Mouse (Mus musculus) limb, embryonic 15.5 days (tissue): ENCODE results near the gene Cped1. TPM values are rescaled to one million over a fixed set of nuclear protein-coding genes. Genes with fewer than 3 reads are reported as not detected.
"Not testable (repeated sequence)": the region's sequence is repeated elsewhere in the genome, so short reads cannot be mapped to it uniquely, and the experiment has no call there.

Experiments used
- ATAC-seq: fragments of 200-750 bp; cut with Nextera tagmentation; 2 replicates; pipeline ENCODE4 v1.8.0; 2017; ENCODE audit warnings: low read depth, moderate TSS enrichment; ENCODE audit not compliant: insufficient number of reproducible peaks, low FRiP score, low TSS enrichment
- H3K27ac ChIP-seq: fragments of 300-500 bp; sonication (generic); 2 replicates; pipeline ENCODE4 v1.5.1; 2015; ENCODE audit warnings: moderate library complexity, mild to moderate bottlenecking, inconsistent platforms
- H3K27me3 ChIP-seq: fragments of 300-500 bp; sonication (generic); 2 replicates; pipeline ENCODE4 v1.6.1; 2015; ENCODE audit warnings: inconsistent platforms
- H3K36me3 ChIP-seq: fragments of 300-500 bp; sonication (generic); 2 replicates; pipeline ENCODE4 v1.6.1; 2015; ENCODE audit warnings: inconsistent platforms
- H3K4me1 ChIP-seq: fragments of 300-500 bp; sonication (generic); 2 replicates; pipeline ENCODE4 v1.6.1; 2015; ENCODE audit warnings: inconsistent platforms
- H3K4me2 ChIP-seq: fragments of 300-500 bp; sonication (generic); 2 replicates; pipeline ENCODE4 v1.6.1; 2015; ENCODE audit warnings: mild to moderate bottlenecking, inconsistent platforms
- H3K4me3 ChIP-seq: fragments of 300-500 bp; sonication (generic); 2 replicates; pipeline ENCODE4 v1.5.1; 2015; ENCODE audit warnings: mild to moderate bottlenecking, inconsistent platforms
- H3K9ac ChIP-seq: fragments of 300-500 bp; sonication (generic); 2 replicates; pipeline ENCODE4 v1.6.1; 2015; ENCODE audit warnings: inconsistent platforms
- H3K9me3 ChIP-seq: fragments of 300-500 bp; sonication (generic); 2 replicates; pipeline ENCODE4 v1.6.1; 2016; ENCODE audit warnings: inconsistent platforms
- WGBS: fragments of 180-500 bp; shearing (Covaris S2); methylation state at CpG from one replicate; pipeline ENCODE4 v1.1.7; 2015; 5-methylcytosine and 5-hydroxymethylcytosine counted together
- polyA plus RNA-seq: library from polyadenylated mRNA; unstranded; fragments of >200 nt; fragmentation: Nextera tagmentation; extraction: Ambion mirVana; gene quantifications from 2 replicates; pipeline ENCODE4 v1.2.1, GENCODE M21; 2015

Gene Cped1
- polyA plus RNA-seq, 1 experiment from 2014 or later: 43.1 TPM

DNA sequence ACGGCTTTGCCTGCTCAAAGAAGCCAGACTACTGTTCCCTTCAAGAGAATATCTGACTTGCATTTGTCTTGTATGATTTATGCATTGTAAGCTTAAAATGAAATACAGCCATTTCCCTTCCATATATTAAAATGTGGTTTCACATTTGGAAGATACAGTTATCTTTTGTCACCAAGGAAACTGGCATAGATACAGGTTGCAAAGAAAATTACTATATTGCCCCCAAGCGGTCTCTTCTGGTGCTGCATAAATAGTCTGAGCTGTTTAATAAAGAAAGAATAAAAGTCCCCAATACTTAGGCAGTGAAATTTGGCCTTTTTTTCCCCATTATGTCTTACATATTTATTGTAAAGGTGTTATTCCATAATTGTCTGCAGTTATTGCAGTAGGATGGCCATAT lies 112.0 kb downstream of the Cped1 start:
- WGBS: 37% methylated on average over 2 of the region's 2 CpGs
- 0 out of 2 replicates have a peak, but pooled peaks cover 3% of the 10 kb centered on the region for H3K36me3 ChIP-seq

DNA sequence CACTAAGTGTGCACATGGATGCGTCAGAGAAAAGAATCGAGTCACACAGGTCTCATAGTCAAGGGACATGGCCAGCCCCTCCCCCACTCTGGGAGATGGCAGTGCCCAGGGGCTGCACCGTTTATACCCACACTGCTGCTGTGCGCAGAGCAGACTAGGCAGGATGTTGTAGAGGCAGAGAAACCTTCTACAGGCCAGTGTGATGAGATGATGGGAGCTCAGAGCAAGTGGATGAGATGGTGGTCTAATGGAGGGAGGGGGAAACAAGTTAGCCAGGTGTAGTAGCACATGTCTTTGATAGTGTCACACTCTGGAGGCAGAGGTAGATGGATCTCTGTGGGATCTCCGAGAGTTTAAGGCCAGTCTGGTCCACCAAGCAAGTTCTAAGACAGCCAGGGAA lies 114.1 kb downstream of the Cped1 start:
- no peaks in the 10 kb centered on the region for H3K36me3 ChIP-seq
- no peak overlapping the region for H3K27ac ChIP-seq
- peaks cover 3% of the 10 kb centered on the region; the same call in 1 of the 2 replicates for H3K4me1 ChIP-seq

More for the DNA sequence above, 112.0 kb downstream of the Cped1 start:
- no peak overlapping the region for H3K9ac ChIP-seq
- no peaks in the 10 kb centered on the region for H3K27me3 ChIP-seq
- H3K4me3 ChIP-seq: no peak overlapping the region
- H3K4me1 ChIP-seq: no peaks in the 10 kb centered on the region; the same call in 1 of the 2 replicates
- H3K9me3 ChIP-seq: no peaks in the 10 kb centered on the region
- ATAC-seq: no peak
- H3K4me2 ChIP-seq: no peak overlapping the region
- no peak overlapping the region for H3K27ac ChIP-seq

DNA sequence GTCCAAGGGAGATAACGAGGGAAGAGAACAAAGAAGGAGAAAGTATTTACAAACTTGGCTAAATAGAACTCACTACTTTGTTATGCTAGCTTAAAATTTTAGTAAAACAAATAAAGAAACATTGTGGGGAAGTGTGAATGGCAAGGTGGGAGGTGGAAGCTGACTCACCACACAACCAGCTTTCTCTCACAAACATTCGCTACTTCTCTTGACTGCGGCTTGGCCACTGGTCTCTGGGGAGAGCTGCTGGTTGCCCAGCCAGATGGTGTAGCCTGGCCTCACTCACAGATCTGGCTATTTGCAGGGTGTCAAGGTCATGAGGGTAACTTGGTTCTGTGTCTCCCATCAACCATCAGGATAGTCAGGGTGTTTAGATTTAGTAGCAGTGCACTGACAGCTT lies 116.2 kb downstream of the Cped1 start:
- Histone ChIP-seq H3K36me3 (no peaks in the 10 kb centered on the region), H3K27me3 (no peaks in the 10 kb centered on the region), H3K4me2 (no peak overlapping the region), H3K9ac (no peak overlapping the region), H3K9me3 (no peaks in the 10 kb centered on the region), H3K27ac (no peak overlapping the region), H3K4me3 (no peak overlapping the region), H3K4me1 (peaks cover 3% of the 10 kb centered on the region; the same call in 1 of the 2 replicates)
- 74% methylated on average over 3 of the region's 3 CpGs for WGBS
- no peak for ATAC-seq

More for the DNA sequence above, 114.1 kb downstream of the Cped1 start:
- Histone ChIP-seq H3K4me3 (no peak overlapping the region), H3K9me3 (no peaks in the 10 kb centered on the region), H3K4me2 (no peak overlapping the region), H3K27me3 (no peaks in the 10 kb centered on the region), H3K9ac (no peak overlapping the region)
- WGBS: 74% methylated on average over 5 of the region's 5 CpGs
- ATAC-seq: no peak

DNA sequence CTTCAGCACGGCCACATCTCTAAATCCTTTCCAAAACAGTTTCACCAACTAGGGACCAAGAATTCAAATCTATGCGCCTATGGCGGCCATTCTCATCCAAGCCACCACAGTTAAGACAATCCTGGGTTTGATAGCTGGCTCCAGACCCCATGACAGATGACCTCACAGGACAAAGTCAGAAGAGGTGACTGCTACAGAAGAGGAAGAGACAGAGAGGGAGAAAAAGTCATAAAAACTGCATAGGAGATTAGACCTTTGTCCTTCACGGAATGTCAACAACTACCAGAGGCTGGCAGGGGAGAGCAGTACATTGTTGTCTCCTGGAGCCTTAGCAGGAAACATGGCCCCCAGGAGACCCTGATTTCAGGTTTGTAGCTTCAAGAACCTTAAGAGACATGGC lies 117.0 kb downstream of the Cped1 start:
- 85% methylated on average over 4 of the region's 4 CpGs for WGBS

DNA sequence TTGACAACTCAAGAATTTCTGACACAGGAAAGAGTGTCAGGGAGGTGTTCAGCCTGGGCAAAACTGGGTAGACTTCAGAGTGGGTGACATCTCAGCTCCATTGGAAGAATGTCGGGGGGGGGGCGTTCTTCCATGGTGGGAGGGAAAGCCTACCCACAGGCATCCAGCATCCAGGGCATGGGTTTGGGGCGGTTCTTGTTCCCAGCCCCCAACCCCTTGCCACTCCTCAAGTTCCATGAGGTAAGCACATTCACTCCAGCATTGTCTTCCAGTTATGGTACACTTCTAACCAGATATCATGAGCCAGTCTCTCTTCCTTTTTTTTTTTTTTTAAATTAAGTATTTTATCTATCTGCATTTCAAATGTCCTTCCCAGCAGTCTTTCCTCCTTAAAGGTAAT lies 118.0 kb downstream of the Cped1 start:
- no peak overlapping the region for H3K27ac ChIP-seq
- H3K4me1 ChIP-seq: peaks cover 3% of the 10 kb centered on the region; the same call in 1 of the 2 replicates
- no peak for ATAC-seq
- no peak overlapping the region for H3K9ac ChIP-seq
- WGBS: 78% methylated on average over 3 of the region's 3 CpGs
- H3K27me3 ChIP-seq: no peaks in the 10 kb centered on the region
- no peaks in the 10 kb centered on the region for H3K36me3 ChIP-seq
- no peak overlapping the region for H3K4me2 ChIP-seq
- H3K9me3 ChIP-seq: no peaks in the 10 kb centered on the region
- H3K4me3 ChIP-seq: no peak overlapping the region

More for the DNA sequence above, 117.0 kb downstream of the Cped1 start:
- Histone ChIP-seq H3K4me3 (no peak overlapping the region), H3K4me2 (no peak overlapping the region), H3K27me3 (no peaks in the 10 kb centered on the region), H3K9me3 (no peaks in the 10 kb centered on the region), H3K36me3 (no peaks in the 10 kb centered on the region), H3K27ac (no peak overlapping the region), H3K9ac (no peak overlapping the region), H3K4me1 (peaks cover 3% of the 10 kb centered on the region; the same call in 1 of the 2 replicates)
- ATAC-seq: no peak

DNA sequence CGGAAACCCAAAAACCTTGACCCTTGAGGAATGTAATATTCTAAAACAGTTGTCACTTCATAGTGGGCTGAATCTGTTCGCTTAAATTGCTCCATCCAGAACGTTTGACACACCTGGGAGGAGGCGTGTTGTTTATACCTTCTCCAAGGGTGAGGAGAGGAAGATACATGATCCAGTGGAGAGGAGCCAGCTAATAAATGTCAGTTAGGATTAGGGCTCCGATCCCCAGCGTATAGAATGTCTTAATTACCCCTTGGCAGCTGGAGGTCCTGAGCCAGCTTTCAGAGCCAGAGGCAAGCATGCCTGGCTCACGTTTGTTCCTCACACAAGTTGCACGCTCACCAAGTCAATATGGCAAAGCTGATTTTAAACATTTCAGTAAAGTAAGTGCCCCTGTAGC lies 118.5 kb downstream of the Cped1 start:
- Histone ChIP-seq H3K36me3 (no peaks in the 10 kb centered on the region), H3K4me2 (no peak overlapping the region), H3K27ac (peak overlapping the region; percentile 33; the same call in 1 of the 2 replicates), H3K4me1 (peaks cover 3% of the 10 kb centered on the region; the same call in 1 of the 2 replicates), H3K4me3 (no peak overlapping the region), H3K9me3 (no peaks in the 10 kb centered on the region), H3K27me3 (no peaks in the 10 kb centered on the region), H3K9ac (no peak overlapping the region)
- ATAC-seq: no peak
- WGBS: 22% methylated on average over 8 of the region's 8 CpGs

DNA sequence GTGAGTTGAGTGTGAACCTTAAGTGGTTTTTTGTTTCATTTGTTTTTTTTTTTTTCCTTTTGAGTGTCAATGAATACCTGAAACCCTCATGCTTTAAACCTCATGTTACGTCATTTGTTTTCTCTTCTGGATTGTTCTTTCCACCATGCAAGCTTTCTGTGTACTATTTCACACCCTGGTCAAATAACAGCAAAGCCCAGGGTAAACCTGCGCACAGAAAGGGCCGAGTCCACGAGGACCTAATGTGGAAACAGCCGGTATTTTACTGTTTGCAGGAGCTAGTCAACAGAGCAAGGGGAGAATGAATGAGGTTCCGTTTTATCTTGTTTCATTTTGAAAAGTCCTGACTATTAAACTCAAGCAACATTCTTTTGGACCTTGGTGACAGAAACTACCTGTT lies 128.4 kb downstream of the Cped1 start:
- H3K4me1 ChIP-seq: no peaks in the 10 kb centered on the region
- ATAC-seq: no peak
- H3K4me2 ChIP-seq: no peak overlapping the region
- 80% methylated on average over 6 of the region's 6 CpGs for whole genome bisulfite sequencing
- H3K27ac ChIP-seq: no peak overlapping the region
- no peak overlapping the region for H3K9ac ChIP-seq
- H3K9me3 ChIP-seq: no peaks in the 10 kb centered on the region
- H3K36me3 ChIP-seq: no peaks in the 10 kb centered on the region
- H3K4me3 ChIP-seq: no peak overlapping the region
- H3K27me3 ChIP-seq: no peaks in the 10 kb centered on the region

DNA sequence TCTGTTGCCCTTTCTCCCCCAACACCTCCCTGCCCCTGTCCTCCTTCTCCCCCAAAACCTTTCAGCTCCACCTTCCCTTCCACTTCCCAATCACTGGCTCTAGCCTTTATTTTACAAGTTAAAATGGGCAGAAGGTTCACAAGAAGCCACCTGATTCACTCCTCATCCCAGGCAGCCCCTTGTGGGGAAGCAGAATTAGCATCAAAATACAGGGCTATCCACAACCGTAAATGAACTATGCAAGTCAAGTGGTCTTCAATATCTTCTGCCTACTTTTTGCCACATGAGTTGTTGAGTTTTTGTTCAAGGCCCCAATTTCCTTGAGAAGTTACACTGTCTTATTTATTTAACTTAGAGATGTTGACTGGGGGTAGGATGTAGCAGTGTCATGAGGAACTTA lies 131.0 kb downstream of the Cped1 start:
- no peak overlapping the region for H3K4me3 ChIP-seq
- no peaks in the 10 kb centered on the region for H3K9me3 ChIP-seq
- 83% methylated on average over 1 of the region's 1 CpGs for WGBS
- no peak overlapping the region for H3K27ac ChIP-seq
- no peak overlapping the region for H3K4me2 ChIP-seq
- no peaks in the 10 kb centered on the region for H3K4me1 ChIP-seq
- no peak overlapping the region for H3K9ac ChIP-seq
- no peak for ATAC-seq
- peaks cover 3% of the 10 kb centered on the region; the same call in 1 of the 2 replicates for H3K36me3 ChIP-seq
- H3K27me3 ChIP-seq: no peaks in the 10 kb centered on the region

DNA sequence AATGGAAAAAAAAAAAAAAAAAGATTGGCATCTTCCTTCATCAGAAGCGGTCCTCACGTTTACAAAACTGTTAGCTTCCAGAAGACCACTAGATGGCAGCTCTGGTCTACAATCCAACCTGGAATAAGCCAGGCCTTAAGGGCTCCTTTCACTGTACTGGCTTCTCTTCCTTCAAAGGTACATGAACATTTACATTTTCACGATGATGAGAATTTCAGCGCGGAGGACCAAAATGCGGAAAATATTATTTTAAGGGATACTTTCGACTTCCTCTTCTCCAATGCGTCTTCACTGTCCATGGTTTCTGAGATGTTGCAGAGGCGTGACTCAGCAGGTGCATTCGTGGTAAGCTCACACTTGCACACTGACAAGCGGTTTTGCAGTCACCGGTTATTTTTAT lies 136.4 kb downstream of the Cped1 start:
- Histone ChIP-seq H3K27ac (no peak overlapping the region), H3K27me3 (no peaks in the 10 kb centered on the region), H3K4me1 (no peaks in the 10 kb centered on the region), H3K4me3 (no peak overlapping the region), H3K4me2 (no peak overlapping the region), H3K36me3 (peaks cover 5% of the 10 kb centered on the region; the same call in 1 of the 2 replicates), H3K9me3 (no peaks in the 10 kb centered on the region), H3K9ac (no peak overlapping the region)
- no peak for ATAC-seq
- WGBS: 37% methylated on average over 12 of the region's 12 CpGs

DNA sequence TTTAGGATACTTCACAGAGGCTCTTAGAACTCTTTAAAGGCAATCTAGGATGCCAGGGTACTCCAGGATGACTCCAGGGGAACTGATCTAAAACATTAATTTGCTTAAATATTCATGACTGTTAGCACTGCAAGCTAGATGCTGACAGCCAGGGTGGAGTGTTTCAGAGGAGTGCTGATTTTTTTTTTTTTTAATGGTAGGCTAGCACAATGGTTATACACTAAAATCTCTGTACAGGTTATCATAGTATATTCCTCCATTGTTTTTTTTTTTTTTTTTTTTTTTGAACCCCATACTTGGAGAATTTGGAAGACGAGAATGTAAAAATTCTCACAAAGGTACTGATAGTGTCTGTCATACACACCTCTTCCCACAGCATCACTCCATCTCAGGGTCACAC lies 137.0 kb downstream of the Cped1 start:
- no peaks in the 10 kb centered on the region for H3K9me3 ChIP-seq
- no peak overlapping the region for H3K4me3 ChIP-seq
- peaks cover 5% of the 10 kb centered on the region; the same call in 1 of the 2 replicates for H3K36me3 ChIP-seq
- H3K9ac ChIP-seq: no peak overlapping the region
- no peak for ATAC-seq
- no peaks in the 10 kb centered on the region for H3K4me1 ChIP-seq
- 91% methylated on average over 1 of the region's 1 CpGs for WGBS
- no peak overlapping the region for H3K4me2 ChIP-seq
- no peak overlapping the region for H3K27ac ChIP-seq
- no peaks in the 10 kb centered on the region for H3K27me3 ChIP-seq

DNA sequence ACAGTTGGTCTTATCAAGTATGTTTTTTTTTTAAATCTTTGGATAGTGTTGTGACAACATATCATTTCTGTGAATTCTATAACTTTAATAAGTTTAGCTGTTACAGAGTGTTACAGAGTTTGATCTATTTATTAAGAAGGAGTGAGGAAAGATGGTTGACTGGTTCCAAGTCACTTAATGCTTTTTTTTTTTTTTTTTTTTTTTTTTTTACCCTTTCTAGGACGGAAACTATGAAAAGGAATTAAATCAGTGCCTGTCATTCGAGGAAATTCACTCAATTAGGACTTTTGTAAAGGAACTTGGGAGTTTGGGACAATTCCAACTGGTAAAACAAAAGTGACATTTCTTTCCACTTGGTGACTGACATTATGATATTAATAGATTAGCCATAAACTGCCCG lies 137.6 kb downstream of the Cped1 start:
- H3K4me1 ChIP-seq: no peaks in the 10 kb centered on the region
- peaks cover 5% of the 10 kb centered on the region; the same call in 1 of the 2 replicates for H3K36me3 ChIP-seq
- H3K4me2 ChIP-seq: no peak overlapping the region
- H3K4me3 ChIP-seq: no peak overlapping the region
- H3K9ac ChIP-seq: no peak overlapping the region
- H3K9me3 ChIP-seq: no peaks in the 10 kb centered on the region
- H3K27me3 ChIP-seq: no peaks in the 10 kb centered on the region
- WGBS: 58% methylated on average over 3 of the region's 3 CpGs
- no peak for ATAC-seq
- no peak overlapping the region for H3K27ac ChIP-seq

DNA sequence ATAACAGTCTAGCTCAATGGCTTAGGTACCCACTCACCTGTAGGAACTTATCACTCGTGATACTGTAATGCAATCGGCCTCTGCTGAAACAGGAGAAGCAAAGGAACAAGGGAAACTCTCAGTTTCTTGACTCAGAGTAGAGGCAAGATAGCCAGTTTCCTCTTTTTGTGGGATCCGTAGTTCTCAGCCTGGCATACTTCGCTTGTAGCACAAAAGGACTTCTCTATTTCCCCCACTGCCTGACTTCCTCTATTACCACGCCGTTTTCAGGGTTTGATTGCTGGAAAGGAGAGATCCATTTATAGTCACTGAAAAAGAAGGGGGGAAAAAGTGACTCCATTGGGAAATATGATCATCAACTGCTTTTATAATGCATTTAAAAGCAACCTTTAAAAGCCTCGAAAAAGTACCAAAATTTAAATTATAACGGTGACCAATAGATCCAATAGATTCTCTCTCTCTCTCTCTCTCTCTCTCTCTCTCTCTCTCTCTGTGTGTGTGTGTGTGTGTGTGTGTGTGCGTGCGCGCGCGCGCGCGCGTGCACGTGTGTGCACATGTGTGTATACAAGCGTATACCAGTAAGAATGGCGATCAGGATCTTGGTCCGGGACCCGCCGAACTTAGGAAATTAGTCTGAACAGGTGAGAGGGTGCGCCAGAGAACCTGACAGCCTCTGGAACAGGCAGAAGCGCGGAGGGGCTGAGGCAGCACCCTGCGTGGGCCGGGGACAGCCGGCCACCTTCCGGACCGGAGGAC lies 139.0 kb downstream of the Cped1 start:
- ATAC-seq, H3K4me3 ChIP-seq, H3K4me1 ChIP-seq, H3K9me3 ChIP-seq, H3K4me2 ChIP-seq, H3K27ac ChIP-seq, H3K9ac ChIP-seq, H3K27me3 ChIP-seq, H3K36me3 ChIP-seq: not testable (repeated sequence)
- WGBS: 86% methylated on average over 24 of the region's 31 CpGs
